Mouse (Mus musculus): ENCODE data around the gene Uchl5. TPM values are rescaled to one million over a fixed set of nuclear protein-coding genes. Genes with fewer than 3 reads are reported as not detected.

Gene Uchl5
- polyA plus RNA-seq, 1 experiment from 2014 or later = 78.7 TPM

Other genes starting within 250 kb of the Uchl5 start
- 1.8 and 2.2 TPM in 2 replicates for gene B3galt2, start 136.6 kb upstream of the Uchl5 start, polyA plus RNA-seq (2016; fragmentation: Nextera tagmentation; extraction: Ambion mirVana)
- 42.1 and 43.7 TPM in 2 replicates for gene Cdc73, start 74.4 kb upstream of the Uchl5 start, polyA plus RNA-seq (2016; fragmentation: Nextera tagmentation; extraction: Ambion mirVana)
- gene Glrx2, start 60.9 kb upstream of the Uchl5 start, polyA plus RNA-seq (2016; fragmentation: Nextera tagmentation; extraction: Ambion mirVana) = 111 and 125 TPM in 2 replicates
- 52.6 and 58.0 TPM in 2 replicates for gene Trove2, start 204 bp upstream of the Uchl5 start, polyA plus RNA-seq (2016; fragmentation: Nextera tagmentation; extraction: Ambion mirVana)
- 108 and 111 TPM in 2 replicates for gene Rgs2, start 226.9 kb downstream of the Uchl5 start, polyA plus RNA-seq (2016; fragmentation: Nextera tagmentation; extraction: Ambion mirVana)

All from midbrain, embryonic 12.5 days (tissue).